In the genomic region with DNA sequence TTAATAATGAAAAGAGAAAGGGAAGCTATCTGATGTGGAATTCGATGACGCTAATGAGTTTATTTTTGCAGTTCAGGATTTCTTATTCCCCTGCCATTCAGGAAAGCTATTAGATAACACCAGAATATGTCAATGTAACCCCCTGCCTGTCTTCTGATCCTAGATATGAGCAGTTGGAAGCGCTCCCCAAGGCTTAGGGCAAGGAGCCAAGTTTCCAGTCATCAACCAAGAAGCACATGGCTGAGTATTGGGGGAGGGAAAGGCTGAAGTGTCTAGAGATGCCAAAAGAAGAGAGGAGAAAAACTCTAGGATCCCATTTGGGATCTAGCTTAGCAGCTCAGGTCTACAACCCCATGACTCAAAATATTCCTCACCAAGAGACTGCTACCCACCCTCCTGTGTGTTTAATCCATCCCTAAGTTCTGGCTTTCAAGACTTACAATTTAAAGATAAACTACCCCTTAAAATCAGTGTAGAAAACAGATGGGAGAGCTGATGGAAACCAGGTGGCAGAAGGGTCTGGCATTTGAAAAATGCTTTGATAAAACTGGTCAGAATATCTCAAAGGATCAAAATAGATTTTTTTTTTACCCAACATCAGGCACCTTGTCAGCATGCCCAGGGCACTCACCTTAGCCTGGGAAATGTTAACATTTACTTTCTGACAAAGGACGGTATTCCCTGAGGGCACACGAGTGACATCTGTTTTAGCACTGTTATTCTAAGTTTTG, we compare ENCODE assay signal across 9 mouse cellular contexts.
A peak's percentile ranks its signal among the peaks of the same experiment; 100 is the strongest.
DNase-seq lines count a peak whose midpoint lies in the region; ATAC-seq and TF ChIP-seq lines count a peak whose summit lies in the region.
"Had no signal": no experiment of that assay in that cellular context is flagged by ENCODE, and none has a peak within 500 bp of the region (broad histone marks: within the 10 kb centered on the region; RNA-seq: fewer than 3 reads in every experiment).

No protein-coding gene starts in this region.

- ATAC-seq in hindbrain, postnatal 0 days: 0 out of 2 replicates have a peak, but pooled peaks have one; percentile 53
- no peak for ATAC-seq in hindbrain, embryonic 13.5 days (ENCODE audit: low FRiP score)
- no peak for ATAC-seq in heart, postnatal 0 days (ENCODE audit: insufficient read depth, low read depth)
- ATAC-seq in limb, embryonic 11.5 days (ENCODE audit: insufficient number of reproducible peaks, low FRiP score, low TSS enrichment, low read depth): peak; percentile 46; the same call in 1 of the 2 replicates
- no peak; the same call in 1 of the 2 replicates for ATAC-seq in stomach, postnatal 0 days (ENCODE audit: low FRiP score, low TSS enrichment)

- H3K36me3 ChIP-seq in hindbrain, postnatal 0 days (ENCODE audit: insufficient read depth, low read length): no peaks in the 10 kb centered on the region
- H3K36me3 ChIP-seq in hindbrain, embryonic 13.5 days: no peaks in the 10 kb centered on the region
- no peaks in the 10 kb centered on the region for H3K36me3 ChIP-seq in embryonic facial prominence, embryonic 10.5 days (replicated peaks)
- no peaks in the 10 kb centered on the region for H3K36me3 ChIP-seq in heart, postnatal 0 days (replicated peaks; ENCODE audit: control insufficient read depth, insufficient read depth, low read length)
- no peaks in the 10 kb centered on the region for H3K36me3 ChIP-seq in limb, embryonic 11.5 days (ENCODE audit: control insufficient read depth, insufficient read depth, low read length)
- H3K36me3 ChIP-seq in stomach, postnatal 0 days (ENCODE audit: control insufficient read depth, insufficient read depth, low read length): no peaks in the 10 kb centered on the region
- H3K36me3 ChIP-seq: neural tube, embryonic 12.5 days had no signal

- no peak overlapping the region for H3K4me2 ChIP-seq in hindbrain, postnatal 0 days (ENCODE audit: low read depth, low read length)
- no peak overlapping the region for H3K4me2 ChIP-seq in hindbrain, embryonic 13.5 days
- H3K4me2 ChIP-seq in heart, postnatal 0 days (ENCODE audit: low read depth, low read length): no peak overlapping the region
- no peak overlapping the region for H3K4me2 ChIP-seq in limb, embryonic 11.5 days (ENCODE audit: low read depth, severe bottlenecking)
- no peak overlapping the region for H3K4me2 ChIP-seq in stomach, postnatal 0 days (replicated peaks; ENCODE audit: low read depth)
- H3K4me2 ChIP-seq: neural tube, embryonic 12.5 days had no signal

- no peak overlapping the region for H3K9ac ChIP-seq in hindbrain, postnatal 0 days (replicated peaks; ENCODE audit: low read length)
- no peak overlapping the region for H3K9ac ChIP-seq in hindbrain, embryonic 13.5 days
- H3K9ac ChIP-seq in heart, postnatal 0 days (replicated peaks; ENCODE audit: low read depth, low read length): no peak overlapping the region
- H3K9ac ChIP-seq in limb, embryonic 11.5 days (ENCODE audit: low read length): no peak overlapping the region
- no peak overlapping the region for H3K9ac ChIP-seq in stomach, postnatal 0 days (ENCODE audit: low read length)
- H3K9ac ChIP-seq: neural tube, embryonic 12.5 days had no signal

- 57% methylated on average over 5 of the region's 5 CpGs for WGBS in hindbrain, postnatal 0 days
- WGBS in hindbrain, embryonic 13.5 days: 76% methylated on average over 5 of the region's 5 CpGs
- WGBS in embryonic facial prominence, embryonic 10.5 days: 71% methylated on average over 5 of the region's 5 CpGs
- WGBS in heart, postnatal 0 days: 18% methylated on average over 5 of the region's 5 CpGs
- 58% methylated on average over 5 of the region's 5 CpGs for WGBS in limb, embryonic 11.5 days
- 48% methylated on average over 5 of the region's 5 CpGs for WGBS in stomach, postnatal 0 days

- peaks cover 9% of the 10 kb centered on the region for H3K4me1 ChIP-seq in hindbrain, postnatal 0 days (ENCODE audit: insufficient read depth, low read length)
- peaks cover 9% of the 10 kb centered on the region; the same call in 1 of the 2 replicates for H3K4me1 ChIP-seq in hindbrain, embryonic 13.5 days (replicated peaks)
- peaks cover 24% of the 10 kb centered on the region for H3K4me1 ChIP-seq in embryonic facial prominence, embryonic 10.5 days
- peaks cover 30% of the 10 kb centered on the region for H3K4me1 ChIP-seq in heart, postnatal 0 days (ENCODE audit: control insufficient read depth, insufficient read depth)
- H3K4me1 ChIP-seq in limb, embryonic 11.5 days (ENCODE audit: control insufficient read depth, insufficient read depth, low read length): peaks cover 8% of the 10 kb centered on the region
- no peaks in the 10 kb centered on the region for H3K4me1 ChIP-seq in stomach, postnatal 0 days (replicated peaks; ENCODE audit: control insufficient read depth, insufficient read depth)
- H3K4me1 ChIP-seq: neural tube, embryonic 12.5 days had no signal

- no peak for TF ChIP-seq CTCF in hindbrain, postnatal 0 days (IDR thresholded peaks at IDR 0.05; ENCODE audit: low read depth)
- TF ChIP-seq CTCF in heart, postnatal 0 days (IDR thresholded peaks at IDR 0.05; ENCODE audit: low read depth): no peak
- no peak for TF ChIP-seq CTCF in stomach, postnatal 0 days (IDR thresholded peaks at IDR 0.05; ENCODE audit: low read depth)

- H3K27ac ChIP-seq in hindbrain, postnatal 0 days: no peak overlapping the region
- H3K27ac ChIP-seq in hindbrain, embryonic 13.5 days: no peak overlapping the region
- no peak overlapping the region for H3K27ac ChIP-seq in embryonic facial prominence, embryonic 10.5 days (replicated peaks)
- no peak overlapping the region for H3K27ac ChIP-seq in heart, postnatal 0 days (ENCODE audit: low read depth)
- H3K27ac ChIP-seq in limb, embryonic 11.5 days (replicated peaks; ENCODE audit: low read depth, low read length): 0 out of 2 replicates have a peak overlapping the region, but pooled peaks have one; percentile 15
- no peak overlapping the region for H3K27ac ChIP-seq in stomach, postnatal 0 days (replicated peaks)
- H3K27ac ChIP-seq: neural tube, embryonic 12.5 days had no signal

- H3K9me3 ChIP-seq in hindbrain, postnatal 0 days (ENCODE audit: low read length): no peaks in the 10 kb centered on the region
- H3K9me3 ChIP-seq in hindbrain, embryonic 13.5 days: no peaks in the 10 kb centered on the region
- no peaks in the 10 kb centered on the region for H3K9me3 ChIP-seq in embryonic facial prominence, embryonic 10.5 days
- no peaks in the 10 kb centered on the region for H3K9me3 ChIP-seq in heart, postnatal 0 days (replicated peaks; ENCODE audit: control insufficient read depth, low read length)
- no peaks in the 10 kb centered on the region for H3K9me3 ChIP-seq in limb, embryonic 11.5 days (ENCODE audit: control insufficient read depth, low read length)
- no peaks in the 10 kb centered on the region for H3K9me3 ChIP-seq in stomach, postnatal 0 days (ENCODE audit: control insufficient read depth, low read length)
- H3K9me3 ChIP-seq: neural tube, embryonic 12.5 days had no signal

- H3K4me3 ChIP-seq in hindbrain, postnatal 0 days (ENCODE audit: low read length): no peak overlapping the region
- no peak overlapping the region for H3K4me3 ChIP-seq in hindbrain, embryonic 13.5 days
- H3K4me3 ChIP-seq in embryonic facial prominence, embryonic 10.5 days: no peak overlapping the region
- no peak overlapping the region for H3K4me3 ChIP-seq in heart, postnatal 0 days (ENCODE audit: low read depth, low read length)
- H3K4me3 ChIP-seq in limb, embryonic 11.5 days (ENCODE audit: low read depth, low read length): no peak overlapping the region
- H3K4me3 ChIP-seq in stomach, postnatal 0 days (ENCODE audit: low read depth, low read length): no peak overlapping the region
- H3K4me3 ChIP-seq: neural tube, embryonic 12.5 days had no signal

- no peak for TF ChIP-seq EP300 in heart, postnatal 0 days (IDR thresholded peaks at IDR 0.05; ENCODE audit: low read depth)
- TF ChIP-seq EP300 in stomach, postnatal 0 days (optimal IDR thresholded peaks at IDR 0.05): no peak

- DNase-seq in hindbrain, postnatal 0 days (ENCODE audit: low spot score): peak; percentile 81
- peak; percentile 51 to 77 for DNase-seq in adrenal gland, adult 18-20 months (ENCODE audit: low spot score in 2 of 2)
- DNase-seq in embryonic facial prominence, embryonic 10.5 days (ENCODE audit: low spot score): peak; percentile 34
- DNase-seq in heart, postnatal 0 days (ENCODE audit: low spot score): peak; percentile 71
- peak; percentile 64 for DNase-seq in limb, embryonic 11.5 days (ENCODE audit: low spot score)
- DNase-seq in stomach, postnatal 0 days (ENCODE audit: low spot score): peak; percentile 15
- DNase-seq in retina, embryonic 14.5 days (ENCODE audit: low spot score): no peak

- H3K27me3 ChIP-seq in hindbrain, postnatal 0 days (ENCODE audit: insufficient read depth, low read length): no peaks in the 10 kb centered on the region
- no peaks in the 10 kb centered on the region for H3K27me3 ChIP-seq in hindbrain, embryonic 13.5 days
- no peaks in the 10 kb centered on the region for H3K27me3 ChIP-seq in embryonic facial prominence, embryonic 10.5 days (replicated peaks; ENCODE audit: low read depth, poor library complexity, severe bottlenecking)
- H3K27me3 ChIP-seq in heart, postnatal 0 days (ENCODE audit: control insufficient read depth, insufficient read depth, low read length): no peaks in the 10 kb centered on the region
- H3K27me3 ChIP-seq in limb, embryonic 11.5 days (ENCODE audit: control insufficient read depth, insufficient read depth, low read length): no peaks in the 10 kb centered on the region
- no peaks in the 10 kb centered on the region for H3K27me3 ChIP-seq in stomach, postnatal 0 days (ENCODE audit: control insufficient read depth, insufficient read depth, low read length)
- H3K27me3 ChIP-seq: neural tube, embryonic 12.5 days had no signal

Comparison
In these comparisons a context has a peak if more than half of its experiments do, and no peak if none do; other contexts are left out.
1. ATAC-seq: peak in hindbrain, postnatal 0 days (single experiment) and limb, embryonic 11.5 days (single experiment); none in hindbrain, embryonic 13.5 days (single experiment), heart, postnatal 0 days (single experiment) and stomach, postnatal 0 days (single experiment).